Mouse (Mus musculus) testis, adult 2 months (tissue): ENCODE results near the gene Pla2g2c.

ENCODE experiments used
- CTCF ChIP-seq: fragments of 200-500 bp; IDR thresholded peaks from 2 replicates; pipeline ENCODE4 v1.5.1; 2012; ENCODE audit warnings: low read depth, mild to moderate bottlenecking, inconsistent platforms, low read length, moderate library complexity; ENCODE audit not compliant: control insufficient read depth, insufficient read depth, insufficient replicate concordance
- POLR2A ChIP-seq: fragments of 200-500 bp; IDR thresholded peaks from 2 replicates; pipeline ENCODE4 v1.6.1; 2012; ENCODE audit warnings: low read depth, mild to moderate bottlenecking, inconsistent platforms, low read length, moderate library complexity; ENCODE audit not compliant: control insufficient read depth

GRCm38 (mm10) chr4:138676480-138676879 is 48.1 kb upstream of the Pla2g2c start:
- TF ChIP-seq CTCF, result no peak
- no peak for TF ChIP-seq POLR2A
